Mouse (Mus musculus) heart, embryonic 12.5 days (tissue): ENCODE data around the gene Popdc2. TPM values are rescaled to one million over a fixed set of nuclear protein-coding genes. Genes with fewer than 3 reads are reported as not detected.

Experiments
- ATAC-seq: fragments of 200-750 bp; cut with Nextera tagmentation; 2 replicates; pipeline ENCODE4 v1.8.0; 2017; ENCODE audit warnings: moderate TSS enrichment, moderate library complexity; ENCODE audit not compliant: insufficient number of reproducible peaks, low FRiP score
- H3K27ac ChIP-seq: fragments of 300-500 bp; sonication (generic); 2 replicates; pipeline ENCODE4 v1.5.1; 2016; ENCODE audit warnings: mild to moderate bottlenecking, moderate library complexity; ENCODE audit not compliant: poor library complexity, severe bottlenecking
- H3K27me3 ChIP-seq: fragments of 300-500 bp; sonication (generic); replicated peaks from 2 replicates; pipeline ENCODE4 v1.6.1; 2016; ENCODE audit warnings: mild to moderate bottlenecking, moderate library complexity
- H3K36me3 ChIP-seq: fragments of 300-500 bp; sonication (generic); 2 replicates; pipeline ENCODE4 v1.6.1; 2016; ENCODE audit warnings: mild to moderate bottlenecking, moderate library complexity
- H3K4me1 ChIP-seq: fragments of 300-500 bp; sonication (generic); replicated peaks from 2 replicates; pipeline ENCODE4 v1.6.1; 2016; ENCODE audit warnings: mild to moderate bottlenecking
- H3K4me2 ChIP-seq: fragments of 300-500 bp; sonication (generic); 2 replicates; pipeline ENCODE4 v1.6.1; 2016; ENCODE audit warnings: mild to moderate bottlenecking, moderate library complexity
- H3K4me3 ChIP-seq: fragments of 300-500 bp; sonication (generic); 2 replicates; pipeline ENCODE4 v1.5.1; 2016; ENCODE audit warnings: mild to moderate bottlenecking
- H3K9ac ChIP-seq: fragments of 300-500 bp; sonication (generic); 2 replicates; pipeline ENCODE4 v1.6.1; 2016; ENCODE audit warnings: mild to moderate bottlenecking, moderate library complexity
- H3K9me3 ChIP-seq: fragments of 300-500 bp; sonication (generic); replicated peaks from 2 replicates; pipeline ENCODE4 v1.6.1; 2016; ENCODE audit warnings: mild to moderate bottlenecking, moderate library complexity
- WGBS: fragments of 180-500 bp; shearing (Covaris S2); methylation state at CpG from one replicate; pipeline ENCODE4 v1.1.7; 2016; 5-methylcytosine and 5-hydroxymethylcytosine counted together
- polyA plus RNA-seq: library from polyadenylated mRNA; unstranded; fragments of >200 nt; fragmentation: Nextera tagmentation; extraction: Ambion mirVana; gene quantifications from 2 replicates; pipeline ENCODE4 v1.2.1, GENCODE M21; 2016

Popdc2 gene
- polyA plus RNA-seq, 1 experiment from 2014 or later, result 308 TPM

DNA sequence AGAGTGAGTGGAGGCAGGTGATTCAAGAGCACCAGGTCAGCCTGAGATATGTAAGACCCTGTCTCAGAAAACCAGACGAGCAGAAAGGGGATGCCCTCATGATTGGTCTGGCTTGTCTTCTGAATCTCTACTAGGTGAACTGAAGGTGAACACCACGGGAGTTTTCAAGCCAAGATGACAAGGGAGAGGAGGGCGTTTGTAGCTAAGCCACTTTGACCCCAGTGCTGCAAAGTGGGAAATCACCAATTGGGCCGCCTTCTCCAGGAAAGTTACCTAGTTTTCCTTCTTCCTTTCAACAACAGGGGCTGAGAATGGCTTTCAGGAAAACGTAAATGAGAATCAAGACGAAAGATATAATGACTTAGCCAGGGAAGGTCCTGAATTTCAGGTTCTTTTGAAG, 26.7 kb downstream of the Popdc2 start:
- no peak for ATAC-seq
- Histone ChIP-seq H3K27ac (no peak overlapping the region), H3K27me3 (no peaks in the 10 kb centered on the region), H3K9ac (no peak overlapping the region), H3K36me3 (no peaks in the 10 kb centered on the region), H3K9me3 (no peaks in the 10 kb centered on the region), H3K4me3 (no peak overlapping the region), H3K4me1 (peaks cover 9% of the 10 kb centered on the region), H3K4me2 (no peak overlapping the region)
- 71% methylated on average over 6 of the region's 6 CpGs for WGBS

DNA sequence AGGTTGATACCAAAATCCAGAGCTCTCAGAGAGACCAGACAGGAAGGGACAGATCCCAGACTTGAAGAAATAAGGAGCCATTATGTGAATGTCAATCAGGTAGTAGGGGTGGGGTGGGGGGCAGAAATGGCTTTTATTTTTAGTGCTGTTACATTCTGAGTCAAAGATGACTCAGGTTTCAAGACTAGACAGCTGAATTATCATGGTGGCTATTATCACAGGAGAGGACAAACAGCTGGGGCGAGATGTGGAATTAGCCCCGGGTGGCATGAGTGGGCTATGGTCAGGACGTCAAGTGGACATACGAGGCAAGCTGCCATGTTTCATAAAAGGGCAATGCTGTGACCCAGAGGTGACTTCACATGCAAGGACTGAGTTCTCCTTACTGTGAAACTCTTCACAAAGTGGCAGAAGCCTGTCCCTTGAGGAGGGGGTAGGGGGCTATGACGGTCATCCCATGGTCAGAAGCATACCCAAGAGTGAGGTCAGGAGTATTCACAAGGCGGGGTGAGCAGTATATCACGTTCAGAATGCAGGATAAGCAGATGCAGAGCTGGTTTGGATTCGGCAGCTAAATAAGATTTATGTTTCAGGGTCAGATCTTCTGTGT, 27.4 kb downstream of the Popdc2 start:
- Histone ChIP-seq H3K27me3 (no peaks in the 10 kb centered on the region), H3K9me3 (no peaks in the 10 kb centered on the region), H3K36me3 (no peaks in the 10 kb centered on the region), H3K4me2 (no peak overlapping the region), H3K9ac (no peak overlapping the region), H3K4me3 (no peak overlapping the region), H3K27ac (no peak overlapping the region), H3K4me1 (peaks cover 12% of the 10 kb centered on the region)
- ATAC-seq, result no peak
- 78% methylated on average over 8 of the region's 8 CpGs for WGBS

GRCm38 (mm10) chr16:38390322-38390721, 28.3 kb downstream of the Popdc2 start:
- H3K9me3 ChIP-seq, result no peaks in the 10 kb centered on the region
- no peak overlapping the region for H3K4me2 ChIP-seq
- WGBS, result 87% methylated on average over 7 of the region's 7 CpGs
- no peaks in the 10 kb centered on the region for H3K36me3 ChIP-seq
- H3K27ac ChIP-seq, result no peak overlapping the region
- H3K4me1 ChIP-seq, result peaks cover 14% of the 10 kb centered on the region
- H3K27me3 ChIP-seq, result no peaks in the 10 kb centered on the region
- no peak for ATAC-seq
- no peak overlapping the region for H3K4me3 ChIP-seq
- no peak overlapping the region for H3K9ac ChIP-seq

GRCm38 (mm10) chr16:38392126-38392894, 30.3 kb downstream of the Popdc2 start:
- H3K36me3 ChIP-seq, result no peaks in the 10 kb centered on the region
- no peak for ATAC-seq
- 64% methylated on average over 23 of the region's 23 CpGs for WGBS
- H3K9me3 ChIP-seq, result no peaks in the 10 kb centered on the region
- H3K4me1 ChIP-seq, result peaks cover 24% of the 10 kb centered on the region
- peak overlapping the region; percentile 9; the same call in 1 of the 2 replicates for H3K27ac ChIP-seq
- no peaks in the 10 kb centered on the region for H3K27me3 ChIP-seq
- H3K4me3 ChIP-seq, result no peak overlapping the region
- peak overlapping the region; percentile 36 for H3K4me2 ChIP-seq
- no peak overlapping the region for H3K9ac ChIP-seq

DNA sequence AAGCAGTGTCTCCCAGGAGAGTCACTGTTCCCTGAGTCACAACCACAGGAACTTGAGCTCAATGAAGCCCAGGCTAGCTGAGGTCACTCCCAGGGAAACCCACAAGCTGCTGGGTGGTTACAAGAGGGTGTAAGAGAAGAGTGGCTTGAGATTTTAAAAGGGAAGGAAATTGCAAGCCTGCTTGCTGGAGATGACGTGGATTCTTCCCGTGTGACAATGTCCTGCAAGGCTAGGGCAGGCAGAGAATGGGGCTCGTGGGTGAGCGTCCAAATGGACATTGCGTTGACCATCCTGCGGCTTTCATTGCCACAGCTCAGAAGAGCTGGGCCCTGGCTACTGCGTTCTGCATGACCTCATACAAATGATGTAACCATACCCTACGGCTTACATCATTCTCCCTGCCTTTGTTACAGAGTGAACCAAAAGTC, 32.2 kb downstream of the Popdc2 start:
- H3K9ac ChIP-seq, result no peak overlapping the region
- H3K36me3 ChIP-seq, result no peaks in the 10 kb centered on the region
- H3K4me2 ChIP-seq, result no peak overlapping the region
- H3K4me1 ChIP-seq, result peaks cover 26% of the 10 kb centered on the region
- H3K27me3 ChIP-seq, result no peaks in the 10 kb centered on the region
- no peak overlapping the region for H3K27ac ChIP-seq
- 80% methylated on average over 8 of the region's 8 CpGs for WGBS
- ATAC-seq, result no peak
- H3K4me3 ChIP-seq, result no peak overlapping the region
- no peaks in the 10 kb centered on the region for H3K9me3 ChIP-seq

GRCm38 (mm10) chr16:38395060-38395730, 33.2 kb downstream of the Popdc2 start:
- no peaks in the 10 kb centered on the region for H3K27me3 ChIP-seq
- no peaks in the 10 kb centered on the region for H3K9me3 ChIP-seq
- H3K9ac ChIP-seq, result no peak overlapping the region
- WGBS, result 64% methylated on average over 6 of the region's 6 CpGs
- H3K4me1 ChIP-seq, result peaks cover 36% of the 10 kb centered on the region
- ATAC-seq, result no peak
- H3K36me3 ChIP-seq, result no peaks in the 10 kb centered on the region
- H3K27ac ChIP-seq, result no peak overlapping the region
- no peak overlapping the region for H3K4me3 ChIP-seq
- H3K4me2 ChIP-seq, result no peak overlapping the region

DNA sequence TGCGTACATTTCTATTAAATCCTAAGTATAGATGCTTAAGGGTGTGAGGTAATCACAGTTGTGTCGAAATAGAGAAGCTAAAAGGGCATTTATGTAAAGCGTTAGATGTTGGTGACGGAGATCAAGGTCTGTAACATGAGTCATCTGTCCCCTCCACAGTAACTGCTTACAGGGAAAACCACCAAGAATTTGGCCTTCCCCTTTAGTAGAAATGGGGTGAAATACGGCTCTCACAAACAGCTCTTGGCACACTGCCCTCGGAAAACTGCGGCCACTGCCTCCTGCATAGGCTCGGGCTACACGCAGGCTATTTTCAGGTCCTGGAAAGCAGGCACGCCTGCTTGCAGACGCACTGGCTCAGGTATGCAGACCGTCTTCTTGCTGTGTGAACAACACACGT, 34.1 kb downstream of the Popdc2 start:
- Histone ChIP-seq H3K27ac (no peak overlapping the region; the same call in 1 of the 2 replicates), H3K4me2 (peak overlapping the region; percentile 50), H3K9ac (no peak overlapping the region), H3K4me1 (peaks cover 38% of the 10 kb centered on the region), H3K4me3 (peak overlapping the region; percentile 10; the same call in 1 of the 2 replicates), H3K9me3 (no peaks in the 10 kb centered on the region), H3K27me3 (no peaks in the 10 kb centered on the region), H3K36me3 (no peaks in the 10 kb centered on the region)
- no peak for ATAC-seq
- 36% methylated on average over 13 of the region's 13 CpGs for WGBS

- Histone ChIP-seq H3K9ac (no peak overlapping the region), H3K27ac (no peak overlapping the region), H3K4me1 (peaks cover 29% of the 10 kb centered on the region), H3K36me3 (no peaks in the 10 kb centered on the region), H3K4me2 (no peak overlapping the region), H3K27me3 (no peaks in the 10 kb centered on the region), H3K9me3 (no peaks in the 10 kb centered on the region), H3K4me3 (no peak overlapping the region)
- WGBS, result 89% methylated on average over 6 of the region's 6 CpGs
- ATAC-seq, result no peak
Measured at GRCm38 (mm10) chr16:38398266-38398665, 36.3 kb downstream of the Popdc2 start.

DNA sequence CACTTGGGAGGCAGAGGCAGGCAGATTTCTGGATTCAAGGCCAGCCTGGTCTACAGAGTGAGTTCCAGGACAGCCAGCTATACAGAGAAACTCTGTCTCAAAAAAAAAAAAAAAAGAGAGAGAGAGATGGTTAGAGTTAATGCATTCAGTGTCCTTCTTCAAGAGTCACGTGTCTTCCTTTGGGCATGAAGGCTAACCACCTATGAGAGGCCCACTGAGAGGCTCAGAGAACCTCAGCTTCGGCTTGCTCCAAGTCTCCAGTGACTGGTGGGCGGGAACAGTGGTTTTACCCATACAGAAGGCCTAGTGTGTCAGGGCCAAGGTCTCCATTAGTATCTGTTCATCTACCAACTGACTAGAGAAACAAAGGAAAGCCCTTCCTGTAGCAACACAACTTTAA, 37.1 kb downstream of the Popdc2 start:
- Histone ChIP-seq H3K9me3 (no peaks in the 10 kb centered on the region), H3K4me1 (peaks cover 28% of the 10 kb centered on the region), H3K27ac (no peak overlapping the region), H3K4me3 (no peak overlapping the region), H3K9ac (no peak overlapping the region), H3K4me2 (peak overlapping the region; percentile 70), H3K27me3 (no peaks in the 10 kb centered on the region), H3K36me3 (no peaks in the 10 kb centered on the region)
- WGBS, result 75% methylated on average over 3 of the region's 3 CpGs
- ATAC-seq, result no peak

GRCm38 (mm10) chr16:38399531-38400231, 37.7 kb downstream of the Popdc2 start:
- Histone ChIP-seq H3K27ac (no peak overlapping the region), H3K27me3 (no peaks in the 10 kb centered on the region), H3K9ac (peak overlapping the region; percentile 53), H3K36me3 (no peaks in the 10 kb centered on the region), H3K4me3 (peak overlapping the region; percentile 34), H3K4me2 (peak overlapping the region; percentile 70), H3K9me3 (no peaks in the 10 kb centered on the region), H3K4me1 (peaks cover 27% of the 10 kb centered on the region)
- ATAC-seq, result peak; percentile 78
- WGBS, result 16% methylated on average over 17 of the region's 17 CpGs
